Mouse (Mus musculus) heart, postnatal 0 days (tissue): ENCODE results near the gene Lad1.

Experiments used
- CTCF ChIP-seq: IDR thresholded peaks from 2 replicates; pipeline ENCODE4 v1.5.1; 2016; ENCODE audit warnings: antibody characterized with exemption, control low read depth, low read depth
- EP300 ChIP-seq: IDR thresholded peaks from 2 replicates; pipeline ENCODE4 v1.6.1; 2016; ENCODE audit warnings: antibody characterized with exemption, low read depth

- no peak for TF ChIP-seq EP300
- TF ChIP-seq CTCF, result no peak
Measured at GRCm38 (mm10) chr1:135818481-135819086, at the start of gene Lad1.
